ENCODE assay signal across 12 mouse cellular contexts in the genomic region with DNA sequence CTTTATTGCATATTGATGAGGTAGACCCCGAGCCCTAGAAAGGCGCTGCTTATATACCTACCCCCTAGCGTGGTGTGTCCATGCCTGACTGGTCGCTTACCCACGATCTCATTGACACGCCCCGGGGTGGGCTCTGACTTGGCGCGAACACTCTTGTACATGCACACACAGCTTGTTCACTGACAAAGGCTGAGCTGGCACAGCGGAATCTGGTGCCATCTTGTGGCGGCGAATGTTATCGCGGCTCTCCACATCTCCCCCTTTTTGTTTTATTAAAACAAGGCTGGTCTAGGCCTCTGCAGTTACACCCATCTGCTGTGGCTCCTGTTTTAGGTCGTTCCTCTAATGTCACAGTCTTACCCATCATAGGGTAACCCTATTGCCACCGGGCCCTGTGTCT. TPM values are rescaled to one million over a fixed set of nuclear protein-coding genes. Genes with fewer than 3 reads are reported as not detected.
A peak's percentile ranks its signal among the peaks of the same experiment; 100 is the strongest.
DNase-seq lines count a peak whose midpoint lies in the region; ATAC-seq and TF ChIP-seq lines count a peak whose summit lies in the region.
"Not testable (repeated sequence)": the region's sequence is repeated elsewhere in the genome, so short reads cannot be mapped to it uniquely, and the experiment has no call there.
"Had no signal": no experiment of that assay in that cellular context is flagged by ENCODE, and none has a peak within 500 bp of the region (broad histone marks: within the 10 kb centered on the region; RNA-seq: fewer than 3 reads in every experiment).

No protein-coding gene starts in this region.

- not testable (repeated sequence) for H3K27ac ChIP-seq in forebrain, postnatal 0 days (ENCODE audit: low read depth, low read length); intestine, postnatal 0 days (ENCODE audit: low read depth, low read length); liver, adult 2 months (replicated peaks; ENCODE audit: insufficient read depth, low read depth, low read length); lung, postnatal 0 days (ENCODE audit: low read length); testis, adult 2 months (ENCODE audit: control insufficient read depth, insufficient read depth, low read depth, low read length)

- not testable (repeated sequence) for H3K4me3 ChIP-seq in forebrain, postnatal 0 days (ENCODE audit: low read depth, low read length); intestine, postnatal 0 days (ENCODE audit: low read depth, low read length); liver, adult 2 months (ENCODE audit: insufficient read depth, low read depth, low read length); lung, postnatal 0 days (ENCODE audit: low read depth, low read length); testis, adult 2 months (ENCODE audit: control insufficient read depth, low read depth, low read length)

- H3K4me1 ChIP-seq in forebrain, postnatal 0 days (ENCODE audit: insufficient read depth); intestine, postnatal 0 days (replicated peaks; ENCODE audit: control insufficient read depth, insufficient read depth, low read length); liver, adult 2 months (ENCODE audit: control insufficient read depth, insufficient read depth, low read length); lung, postnatal 0 days (ENCODE audit: insufficient read depth, low read depth, low read length); testis, adult 2 months (ENCODE audit: control insufficient read depth, insufficient read depth, low read length): not testable (repeated sequence)

- H3K36me3 ChIP-seq in forebrain, postnatal 0 days (ENCODE audit: insufficient read depth); intestine, postnatal 0 days (ENCODE audit: control insufficient read depth, insufficient read depth); liver, adult 2 months (ENCODE audit: control insufficient read depth, insufficient read depth, low read length); lung, postnatal 0 days (ENCODE audit: insufficient read depth, low read length); testis, adult 2 months (ENCODE audit: control insufficient read depth, insufficient read depth, low read length): not testable (repeated sequence)

- not testable (repeated sequence) for ATAC-seq in forebrain, postnatal 0 days; intestine, postnatal 0 days; lung, postnatal 0 days

- TF ChIP-seq CTCF in forebrain, postnatal 0 days (IDR thresholded peaks at IDR 0.05; ENCODE audit: low read depth) = peak; percentile 38
- TF ChIP-seq CTCF in intestine, postnatal 0 days (IDR thresholded peaks at IDR 0.05; ENCODE audit: low read depth) = peak; percentile 35
- peak; percentile 59 for TF ChIP-seq CTCF in liver, adult 2 months (IDR thresholded peaks at IDR 0.05; ENCODE audit: low read depth, low read length)
- TF ChIP-seq CTCF in lung, postnatal 0 days (IDR thresholded peaks at IDR 0.05) = peak; percentile 25; the same call in 1 of the 2 replicates
- TF ChIP-seq CTCF in testis, adult 2 months (IDR thresholded peaks at IDR 0.05; ENCODE audit: control insufficient read depth, insufficient read depth, insufficient replicate concordance, low read depth, low read length) = peak; percentile 17; the same call in 1 of the 2 replicates

- not testable (repeated sequence) for H3K9ac ChIP-seq in forebrain, postnatal 0 days; intestine, postnatal 0 days (ENCODE audit: low read depth, low read length); liver, adult 2 months (ENCODE audit: low read depth, low read length); lung, postnatal 0 days (replicated peaks; ENCODE audit: low read depth)

- H3K9me3 ChIP-seq in forebrain, postnatal 0 days (ENCODE audit: low read length); lung, postnatal 0 days (ENCODE audit: low read length): not testable (repeated sequence)
- peaks cover 14% of the 10 kb centered on the region; the same call in 1 of the 2 replicates for H3K9me3 ChIP-seq in intestine, postnatal 0 days (ENCODE audit: control insufficient read depth)

- H3K79me2 ChIP-seq in liver, adult 2 months (ENCODE audit: control insufficient read depth, insufficient read depth, low read length) = not testable (repeated sequence)

- not testable (repeated sequence) for H3K4me2 ChIP-seq in forebrain, postnatal 0 days (ENCODE audit: low read depth); intestine, postnatal 0 days (replicated peaks; ENCODE audit: low read depth); lung, postnatal 0 days (replicated peaks; ENCODE audit: low read depth, low read length)

- DNase-seq in A20 (ENCODE audit: low read depth, low spot score) (peak; percentile 65), ES-CJ7 (ENCODE audit: low read depth, low spot score) (peak; percentile 24), R1 (ENCODE audit: low read depth, low spot score) (peak; percentile 38)
- not testable (repeated sequence) for DNase-seq in forebrain, postnatal 0 days; liver, adult 2 months (ENCODE audit: extremely low read depth, low read depth, low spot score); lung, postnatal 0 days (ENCODE audit: low spot score)

- not testable (repeated sequence) for TF ChIP-seq POLR2A in liver, adult 2 months (IDR thresholded peaks at IDR 0.05; ENCODE audit: extremely low read depth, insufficient read depth, low read length); testis, adult 2 months (IDR thresholded peaks at IDR 0.05; ENCODE audit: control insufficient read depth, low read depth, low read length)

- not testable (repeated sequence) for TF ChIP-seq EP300 in lung, postnatal 0 days (IDR thresholded peaks at IDR 0.05)

- 91% methylated on average over 16 of the region's 16 CpGs for WGBS in forebrain, postnatal 0 days
- WGBS in intestine, postnatal 0 days = 89% methylated on average over 16 of the region's 16 CpGs
- WGBS in liver, adult 2 months = 83% methylated on average over 16 of the region's 16 CpGs
- 88% methylated on average over 16 of the region's 16 CpGs for WGBS in lung, postnatal 0 days

- not testable (repeated sequence) for H3K27me3 ChIP-seq in forebrain, postnatal 0 days (ENCODE audit: insufficient read depth, low read length); intestine, postnatal 0 days (replicated peaks; ENCODE audit: control insufficient read depth, insufficient read depth, low read length); liver, adult 2 months (ENCODE audit: control insufficient read depth, insufficient read depth, low read length); lung, postnatal 0 days (replicated peaks; ENCODE audit: insufficient read depth, low read length); testis, adult 2 months (ENCODE audit: control insufficient read depth, insufficient read depth, low read length)

RNA-seq across cellular contexts. Expression of a gene that starts 10.8 kb away (rescaled TPM):
- total RNA-seq in forebrain, postnatal 0 days (2014; rRNA removed) = 23.2 and 28.5 TPM in 2 replicates
- 28.9 and 32.6 TPM in 2 replicates for polyA plus RNA-seq in forebrain, postnatal 0 days (2015; fragmentation: Nextera tagmentation; extraction: Ambion mirVana)
- 18.2 and 19.1 TPM in 2 replicates for polyA plus RNA-seq in intestine, postnatal 0 days (2015; fragmentation: Nextera tagmentation; extraction: Ambion mirVana)
- 2.6 and 3.7 TPM in 2 replicates for total RNA-seq in liver, adult 2 months (2014; rRNA removed)
- polyA plus RNA-seq in liver, adult 2 months (2012; rRNA removed) = 13.0 and 16.8 TPM in 2 replicates
- 21.7 and 22.3 TPM in 2 replicates for polyA plus RNA-seq in lung, postnatal 0 days (2015; fragmentation: Nextera tagmentation; extraction: Ambion mirVana)
- polyA plus RNA-seq in testis, adult 2 months (2012; rRNA removed) = 33.4 and 38.7 TPM in 2 replicates

RNA-seq across cellular contexts. Expression of a gene that starts 36.2 kb away (rescaled TPM):
- 539 and 762 TPM in 2 replicates for total RNA-seq in forebrain, postnatal 0 days (2014; rRNA removed)
- 747 and 963 TPM in 2 replicates for polyA plus RNA-seq in forebrain, postnatal 0 days (2015; fragmentation: Nextera tagmentation; extraction: Ambion mirVana)
- polyA plus RNA-seq in intestine, postnatal 0 days (2015; fragmentation: Nextera tagmentation; extraction: Ambion mirVana) = 26.0 and 26.7 TPM in 2 replicates
- total RNA-seq in liver, adult 2 months (2014; rRNA removed) = 0.37 and 1.3 TPM in 2 replicates
- polyA plus RNA-seq in liver, adult 2 months (2012; rRNA removed) = 1.6 and 2.3 TPM in 2 replicates
- polyA plus RNA-seq in lung, postnatal 0 days (2015; fragmentation: Nextera tagmentation; extraction: Ambion mirVana) = 26.9 and 30.8 TPM in 2 replicates
- 154 and 207 TPM in 2 replicates for polyA plus RNA-seq in testis, adult 2 months (2012; rRNA removed)
- total RNA-seq: CH12.LX; gastrocnemius, adult 8-10 months; gastrocnemius, postnatal 36 days had no signal
- polyA plus RNA-seq: activated CD4-positive, CD25-positive, alpha-beta regulatory T cell, adult 4 months had no signal

RNA-seq across cellular contexts. Expression of a gene that starts 48.7 kb away (rescaled TPM):
- 28.1 and 31.8 TPM in 2 replicates for total RNA-seq in forebrain, postnatal 0 days (2014; rRNA removed)
- 4.3 and 4.9 TPM in 2 replicates for polyA plus RNA-seq in forebrain, postnatal 0 days (2015; fragmentation: Nextera tagmentation; extraction: Ambion mirVana)
- polyA plus RNA-seq in intestine, postnatal 0 days (2015; fragmentation: Nextera tagmentation; extraction: Ambion mirVana) = 0.10 TPM in 2 replicates
- total RNA-seq in liver, adult 2 months (2014; rRNA removed) = under 0.01 and 0.07 TPM in 2 replicates
- 0.01 and 0.07 TPM in 2 replicates for polyA plus RNA-seq in liver, adult 2 months (2012; rRNA removed)
- 0.20 and 0.29 TPM in 2 replicates for polyA plus RNA-seq in lung, postnatal 0 days (2015; fragmentation: Nextera tagmentation; extraction: Ambion mirVana)
- polyA plus RNA-seq in testis, adult 2 months (2012; rRNA removed) = 0.40 and 0.41 TPM in 2 replicates
- polyA plus RNA-seq: activated CD4-positive, CD25-positive, alpha-beta regulatory T cell, adult 4 months had no signal
